Mouse (Mus musculus) cerebral cortex, adult 2 months (tissue): ENCODE measurements around the gene Fbxo6.

Source experiments
- WGBS: fragments of 180-500 bp; shearing (Covaris S2); methylation state at CpG from one replicate; pipeline ENCODE4 v1.1.7; 2018; 5-methylcytosine and 5-hydroxymethylcytosine counted together

The Fbxo6 gene

GRCm38 (mm10) chr4:148151267-148152168 is at the start of gene Fbxo6:
Fbxo6 (minus strand) TSS chr4:148152140.
- 1% methylated on average over 67 of the region's 67 CpGs for WGBS

DNA sequence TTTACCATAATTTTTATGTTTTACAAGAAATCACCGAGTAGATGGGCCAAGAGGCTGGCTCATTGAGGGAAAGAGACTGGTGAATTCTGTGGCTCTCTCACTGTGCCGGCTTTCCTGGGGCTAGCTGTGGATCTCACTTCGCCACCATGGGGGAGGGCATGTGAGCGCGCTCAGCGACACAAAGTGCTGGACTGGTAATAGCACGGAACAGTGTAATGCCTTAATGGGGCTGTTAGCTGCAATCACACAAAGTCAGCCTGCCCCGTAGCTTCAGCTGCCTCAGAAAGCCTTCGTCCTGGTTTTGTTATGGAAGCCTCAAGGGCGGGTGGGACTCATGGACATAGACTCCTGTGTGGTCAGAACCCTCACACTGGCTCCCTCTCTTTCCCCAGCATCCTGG is 46.8 kb upstream of the Fbxo6 start:
- WGBS: 60% methylated on average over 10 of the region's 10 CpGs

DNA sequence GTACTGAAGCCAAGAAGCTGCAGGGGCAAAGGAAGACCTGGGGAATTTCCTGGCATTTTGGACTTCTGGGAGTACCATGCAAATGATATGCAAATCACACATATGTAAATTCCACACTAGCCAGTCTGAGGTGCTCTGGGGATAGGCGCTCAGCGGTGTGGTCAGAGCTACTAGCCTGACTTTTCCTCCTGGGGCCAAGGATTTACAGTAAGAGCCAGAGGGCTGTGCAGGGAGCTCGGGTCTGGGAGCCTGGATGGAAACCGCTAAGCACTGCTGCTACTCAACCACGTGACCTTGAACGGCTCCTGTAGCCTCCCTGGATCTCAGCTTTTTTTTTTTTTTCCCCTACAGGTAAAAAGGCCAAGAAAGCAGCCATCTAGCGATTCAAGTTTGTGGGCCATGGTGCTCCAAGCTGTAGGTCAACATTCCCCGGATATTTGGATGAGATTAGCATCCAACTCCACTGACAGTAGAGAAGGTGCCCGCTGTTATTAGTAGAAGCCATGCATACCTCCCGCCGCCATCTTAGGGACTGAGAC is 40.8 kb upstream of the Fbxo6 start:
- 57% methylated on average over 11 of the region's 11 CpGs for WGBS

DNA sequence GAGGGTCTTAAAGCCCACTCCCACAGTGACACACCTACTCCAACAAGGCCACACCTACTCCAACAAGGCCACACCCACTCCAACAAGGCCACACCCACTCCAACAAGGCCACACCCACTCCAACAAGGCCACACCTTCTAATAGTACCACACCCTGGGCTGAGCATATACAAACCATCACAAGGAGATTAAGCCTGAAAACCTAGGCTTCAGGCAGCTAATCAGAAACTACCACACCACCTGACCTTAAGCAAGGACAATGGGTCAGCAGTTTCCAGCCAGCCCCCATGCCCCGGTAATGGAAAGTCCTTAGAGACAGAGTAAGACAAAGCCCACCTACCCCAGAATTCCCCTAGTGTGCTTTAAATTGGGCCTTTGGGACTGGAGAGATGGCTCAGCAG is 36.8 kb upstream of the Fbxo6 start:
- 97% methylated on average over 1 of the region's 1 CpGs for WGBS

DNA sequence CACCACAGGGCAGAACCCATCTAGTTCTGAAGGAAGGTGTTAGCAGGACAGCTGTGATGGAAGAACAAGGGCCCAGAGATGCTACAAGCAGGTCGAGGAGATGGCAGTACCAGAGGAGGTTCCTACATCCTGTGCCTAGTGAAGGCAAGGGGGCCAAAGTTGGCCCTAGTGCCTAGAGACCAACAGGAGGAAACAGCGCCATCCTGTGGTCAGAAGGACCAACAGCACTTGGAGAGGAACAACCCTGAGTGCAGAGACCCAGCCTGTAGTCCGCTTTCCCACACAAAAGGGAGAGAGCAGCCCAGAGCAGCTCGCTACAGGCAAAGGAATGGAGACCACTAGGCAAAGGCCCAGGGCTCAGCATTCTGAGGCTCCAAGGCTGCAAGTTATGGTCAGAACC is 33.9 kb upstream of the Fbxo6 start:
- 75% methylated on average over 4 of the region's 4 CpGs for WGBS

GRCm38 (mm10) chr4:148184564-148184963 is 32.6 kb upstream of the Fbxo6 start:
- 52% methylated on average over 9 of the region's 9 CpGs for WGBS

DNA sequence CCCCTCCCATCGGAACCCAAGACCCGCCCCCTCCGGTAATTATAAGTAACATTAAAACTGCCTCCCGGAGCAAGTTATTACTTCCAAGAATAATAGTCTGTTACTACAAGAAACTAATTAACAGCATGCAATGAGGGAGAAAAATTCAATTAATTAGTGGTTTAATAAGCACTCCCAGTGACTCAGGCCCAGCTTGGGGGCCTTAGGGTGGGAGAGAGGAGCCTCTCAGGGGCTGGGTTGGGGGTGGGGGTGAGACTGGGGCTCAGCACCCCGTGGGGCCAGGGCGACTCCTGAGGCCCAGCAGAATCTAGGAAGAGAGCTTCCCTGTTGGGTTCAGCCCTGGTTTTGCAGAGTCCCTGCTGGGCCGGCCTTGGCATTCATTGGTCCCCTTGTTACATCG is 30.4 kb upstream of the Fbxo6 start:
- 39% methylated on average over 8 of the region's 8 CpGs for WGBS

- 73% methylated on average over 12 of the region's 12 CpGs for WGBS
Measured at GRCm38 (mm10) chr4:148181483-148181882, 29.5 kb upstream of the Fbxo6 start.

DNA sequence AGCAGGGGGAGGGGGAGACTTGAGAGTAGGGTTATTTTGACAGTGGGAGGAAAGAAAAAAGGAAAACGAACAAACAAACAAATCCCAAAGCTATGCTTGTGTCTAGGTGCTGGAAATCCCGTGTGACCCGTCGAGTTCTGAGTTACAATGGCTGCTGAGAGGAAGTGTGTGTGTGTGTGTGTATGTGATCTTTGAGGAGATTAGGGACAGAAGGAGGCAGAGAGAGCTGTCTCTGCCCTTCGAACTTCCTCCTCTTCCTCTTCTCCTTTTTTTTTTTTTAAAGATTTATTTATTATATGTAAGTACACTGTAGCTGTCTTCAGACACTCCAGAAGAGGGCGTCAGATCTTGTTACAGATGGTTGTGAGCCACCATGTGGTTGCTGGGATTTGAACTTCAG is 24.7 kb upstream of the Fbxo6 start:
- 73% methylated on average over 5 of the region's 6 CpGs for WGBS

DNA sequence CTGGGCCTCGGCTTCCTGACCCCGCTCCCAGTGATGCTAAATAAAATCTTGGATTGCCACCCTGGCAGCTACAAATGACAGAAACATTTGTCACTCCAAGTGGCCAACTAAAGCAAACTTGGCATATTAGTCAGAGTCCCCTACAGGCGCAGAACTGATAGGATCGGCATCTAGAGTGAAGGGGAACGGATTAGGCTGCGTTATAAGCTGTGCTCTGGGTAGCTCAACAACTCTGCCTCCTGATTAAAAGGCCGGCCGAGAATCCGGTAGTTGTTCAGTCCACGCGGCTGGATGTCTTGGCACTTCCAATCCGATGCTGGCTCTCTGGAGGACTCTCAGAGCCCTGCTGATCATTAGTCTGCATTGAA is 22.5 kb upstream of the Fbxo6 start:
- 25% methylated on average over 12 of the region's 12 CpGs for WGBS

DNA sequence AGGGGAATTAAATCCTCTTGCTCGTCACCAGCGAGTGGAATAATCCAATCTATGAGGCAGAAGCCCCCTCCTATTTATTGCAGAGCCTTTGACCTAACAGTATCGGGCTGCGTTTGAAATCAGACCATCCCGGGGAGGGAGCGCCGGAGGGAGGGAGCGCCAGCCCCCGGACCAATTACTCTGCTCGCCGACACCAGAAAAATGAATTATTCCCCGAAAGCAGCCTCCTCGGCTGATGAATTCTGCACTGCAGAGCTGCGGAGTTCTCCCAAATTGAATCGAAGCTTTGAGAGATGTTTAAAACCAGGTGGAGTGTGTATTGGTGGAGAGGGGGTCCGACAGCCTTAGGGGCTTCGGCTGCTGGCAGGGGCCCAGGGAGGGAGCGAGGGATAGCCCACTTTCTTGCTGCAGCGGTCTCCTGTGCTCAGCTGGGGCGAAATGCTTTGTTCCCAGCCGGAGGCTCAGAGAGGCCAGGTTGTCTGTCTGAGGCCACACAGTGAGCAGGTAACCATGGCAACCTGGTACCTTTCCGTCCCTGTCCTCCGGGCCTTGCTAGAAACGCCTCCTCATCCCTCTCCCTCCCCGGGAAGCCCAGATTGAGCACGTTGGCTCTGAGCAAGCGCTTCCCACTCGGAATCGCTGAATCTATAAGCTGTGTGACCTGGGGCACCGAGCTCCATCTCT is 22.0 kb upstream of the Fbxo6 start:
- 2% methylated on average over 30 of the region's 30 CpGs for WGBS

DNA sequence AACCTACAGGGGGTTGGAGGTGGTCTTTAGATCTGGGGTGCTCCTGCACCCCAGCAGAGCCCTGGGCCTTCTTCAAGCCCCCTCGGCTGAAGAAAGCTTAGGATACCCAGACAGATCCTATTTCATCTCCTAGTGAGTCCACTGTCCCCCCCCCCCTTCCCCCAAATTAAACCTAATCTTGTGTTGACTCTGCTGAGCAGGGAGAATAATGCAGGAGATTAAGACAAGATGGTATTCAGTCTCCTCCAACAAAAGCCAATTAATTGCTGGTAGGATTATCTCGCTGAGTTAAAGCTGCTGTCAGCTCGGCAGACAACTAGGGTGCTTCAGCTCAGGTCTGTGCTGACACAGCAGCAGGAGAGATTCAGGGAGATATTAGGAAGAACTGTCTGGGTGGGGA is 19.3 kb upstream of the Fbxo6 start:
- 71% methylated on average over 3 of the region's 3 CpGs for WGBS

GRCm38 (mm10) chr4:148170842-148171241 is 18.9 kb upstream of the Fbxo6 start:
- 3% methylated on average over 2 of the region's 2 CpGs for WGBS

- WGBS: 36% methylated on average over 15 of the region's 15 CpGs
Measured at GRCm38 (mm10) chr4:148169586-148169985, 17.6 kb upstream of the Fbxo6 start.

DNA sequence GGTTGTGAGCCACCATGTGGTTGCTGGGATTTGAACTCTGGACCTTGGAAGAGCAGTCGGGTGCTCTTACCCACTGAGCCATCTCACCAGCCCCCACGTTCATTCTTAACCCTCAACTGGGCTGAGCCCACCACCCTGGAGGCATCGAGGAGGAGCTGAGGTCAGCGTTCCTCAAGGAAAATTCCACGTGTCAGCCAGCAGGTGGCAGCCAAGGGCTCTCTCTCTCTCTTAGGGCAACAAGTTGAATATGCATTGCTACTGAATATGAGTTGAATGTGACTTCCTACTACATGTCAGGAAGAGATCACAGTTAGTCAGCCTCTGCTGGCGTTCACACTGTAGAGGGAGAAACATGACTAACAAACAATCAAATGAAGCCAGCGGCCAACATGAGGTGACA is 16.3 kb upstream of the Fbxo6 start:
- WGBS: 17% methylated on average over 7 of the region's 7 CpGs

GRCm38 (mm10) chr4:148166986-148167385 is 15.0 kb upstream of the Fbxo6 start:
- 4% methylated on average over 4 of the region's 4 CpGs for WGBS

DNA sequence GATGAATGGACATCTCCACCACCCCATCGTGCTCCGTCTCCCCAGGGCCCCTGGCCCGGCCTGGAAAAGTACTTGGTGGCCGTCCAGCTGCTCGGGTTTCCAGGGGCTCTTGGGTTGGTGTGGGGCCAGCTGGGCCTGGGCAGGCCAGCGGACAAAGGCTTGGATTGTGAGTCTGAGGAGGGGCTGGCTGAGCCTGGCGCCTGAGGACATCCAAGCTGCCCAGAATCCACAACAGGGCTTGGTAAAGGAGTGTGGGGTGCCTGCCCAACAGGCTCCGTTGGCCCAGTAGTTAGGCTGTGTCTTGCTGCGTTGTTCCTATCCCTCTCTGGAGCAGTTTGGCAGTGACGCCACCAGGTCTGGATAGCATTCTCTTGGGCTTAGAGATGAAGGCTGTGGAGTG is 14.5 kb upstream of the Fbxo6 start:
- 15% methylated on average over 10 of the region's 10 CpGs for WGBS

GRCm38 (mm10) chr4:148165551-148165950 is 13.6 kb upstream of the Fbxo6 start:
- 28% methylated on average over 17 of the region's 17 CpGs for WGBS

DNA sequence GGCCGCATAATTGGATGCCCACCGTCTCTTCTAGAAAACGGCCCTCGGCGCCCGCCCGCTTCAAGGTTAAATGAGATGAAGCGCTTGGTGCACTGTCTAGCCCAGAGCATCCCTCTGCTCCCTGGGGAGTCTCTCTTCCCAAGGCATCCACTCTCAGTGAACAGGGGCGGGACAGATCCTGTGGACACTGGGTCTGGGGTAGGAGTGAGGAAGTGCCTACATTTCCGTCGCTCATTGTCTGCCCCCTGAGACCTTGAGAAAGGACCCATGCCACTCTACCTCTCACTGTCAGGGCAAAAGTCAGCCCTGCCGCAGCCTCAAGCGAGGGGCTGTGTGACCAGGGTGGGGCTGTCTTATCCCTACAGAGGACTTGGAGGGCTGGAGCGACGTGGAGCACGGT is 12.5 kb upstream of the Fbxo6 start:
- 19% methylated on average over 16 of the region's 16 CpGs for WGBS

GRCm38 (mm10) chr4:148164002-148164439 is 12.1 kb upstream of the Fbxo6 start:
- WGBS: 3% methylated on average over 28 of the region's 29 CpGs

DNA sequence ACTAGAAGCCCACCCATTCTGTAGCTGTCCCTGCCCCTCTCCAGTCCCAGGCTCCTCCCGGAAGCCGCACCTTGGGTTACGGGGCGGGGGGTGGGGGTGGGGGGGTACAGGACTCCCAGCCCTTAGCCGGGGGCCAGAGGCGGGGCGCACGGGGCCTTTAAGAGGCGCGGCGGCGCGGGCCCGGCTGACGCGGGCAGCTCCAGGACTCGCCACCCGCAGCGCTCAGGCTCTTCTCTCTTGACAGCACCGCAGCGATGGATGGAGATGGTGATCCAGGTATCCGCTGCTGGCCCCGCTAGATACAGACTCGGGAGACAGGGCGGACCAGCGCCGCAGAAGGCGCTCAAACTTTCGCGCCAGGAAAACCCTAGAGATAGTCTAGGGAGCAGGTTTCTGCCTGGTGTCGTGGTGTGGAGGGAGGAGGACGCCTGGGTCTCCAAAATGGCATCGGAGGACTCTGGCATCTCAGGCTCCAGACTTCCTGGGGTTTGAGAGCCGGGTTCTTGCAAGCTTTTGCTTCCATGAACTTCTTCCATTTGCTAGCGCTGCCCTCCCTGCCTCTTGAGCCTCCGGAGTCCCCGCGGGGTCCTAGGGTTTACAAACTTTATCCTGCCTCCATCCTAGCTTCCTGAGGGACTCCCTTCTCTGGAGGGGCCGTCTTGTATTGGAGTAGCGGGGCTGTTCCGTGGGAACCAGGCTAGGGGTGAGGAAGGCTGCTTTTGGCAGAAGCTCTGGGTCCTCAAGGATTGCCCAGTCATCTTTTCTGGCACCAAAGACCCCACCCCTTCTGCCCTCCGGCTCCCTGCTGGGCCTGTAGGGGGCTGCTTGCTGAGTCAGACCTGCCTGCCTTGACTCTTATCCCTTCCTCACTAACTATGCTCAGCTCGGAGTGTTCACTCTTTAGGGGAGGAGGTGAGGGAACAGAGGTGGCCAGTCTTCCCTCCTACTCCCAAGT is 8.8 kb upstream of the Fbxo6 start, which contains the start of the genes Fbxo44 and Fbxo2:
Gene Fbxo44 (minus strand): TSS at position 47 of the 955 bp plus-strand sequence.
Gene Fbxo2 (plus strand): TSS at position 186 of the 955 bp plus-strand sequence.
- WGBS: 2% methylated on average over 43 of the region's 43 CpGs
